Mouse (Mus musculus) small intestine, adult 10 weeks (tissue): ENCODE results near the gene Tcl1b4. TPM values are rescaled to one million over a fixed set of nuclear protein-coding genes. Genes with fewer than 3 reads are reported as not detected.

Experiments
- polyA plus RNA-seq: library from polyadenylated mRNA; stranded (reverse); fragments of 350-450 nt; fragmentation: Illumina TruSeq; extraction: RNeasy Lipid Tissue Mini Kit (QIAGEN cat#74804); gene quantifications from one replicate; pipeline ENCODE4 v1.2.3, GENCODE M21; 2014; ENCODE audit warnings: low replicate concordance

Tcl1b4 gene
- polyA plus RNA-seq, result not detected

DNA sequence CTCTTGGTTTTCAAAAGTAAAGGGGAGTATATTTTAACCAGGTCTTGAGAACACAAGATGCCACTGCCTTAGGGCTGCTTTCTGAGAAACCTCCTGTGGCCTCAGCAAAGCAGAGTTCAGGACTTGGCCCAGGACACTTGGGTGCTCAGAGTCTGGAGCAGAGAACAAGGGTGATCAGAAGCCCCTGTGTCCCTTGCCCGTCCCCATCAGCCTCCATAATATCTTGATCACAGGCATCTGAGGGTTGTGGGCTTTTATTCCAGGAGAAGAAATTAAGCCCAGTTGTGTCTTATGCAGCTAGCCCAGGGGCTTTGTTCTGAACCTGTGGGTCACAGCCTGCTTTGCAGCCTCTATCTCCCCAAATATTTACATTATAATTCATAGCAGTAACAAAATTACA is at the start of gene Tcl1b4:
Tcl1b4 (plus strand) TSS at position 301 of the 400 bp plus-strand sequence.

DNA sequence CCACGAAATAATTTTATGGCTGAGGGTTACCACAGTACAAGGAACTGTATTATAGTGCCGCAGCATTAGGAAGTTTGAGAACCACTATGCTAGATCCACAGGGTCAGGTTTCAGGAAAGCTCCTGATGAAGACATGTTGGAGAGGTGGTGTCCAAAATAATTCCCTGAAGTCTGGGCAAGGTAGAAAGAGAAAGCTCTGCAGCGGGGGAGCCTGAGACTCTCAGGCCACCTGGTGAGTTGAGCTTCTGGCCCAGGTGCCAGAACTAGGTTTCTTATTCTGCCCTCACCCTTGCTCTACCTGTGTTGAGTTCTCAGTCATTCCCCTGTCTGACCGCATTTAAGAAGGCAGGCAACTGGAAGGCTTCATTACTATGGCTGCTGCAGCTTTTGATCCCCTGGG is 42.4 kb upstream of the Tcl1b4 start, which contains the start of gene Tcl1b1:
Tcl1b1 (plus strand) TSS at position 301 of the 400 bp plus-strand sequence.

DNA sequence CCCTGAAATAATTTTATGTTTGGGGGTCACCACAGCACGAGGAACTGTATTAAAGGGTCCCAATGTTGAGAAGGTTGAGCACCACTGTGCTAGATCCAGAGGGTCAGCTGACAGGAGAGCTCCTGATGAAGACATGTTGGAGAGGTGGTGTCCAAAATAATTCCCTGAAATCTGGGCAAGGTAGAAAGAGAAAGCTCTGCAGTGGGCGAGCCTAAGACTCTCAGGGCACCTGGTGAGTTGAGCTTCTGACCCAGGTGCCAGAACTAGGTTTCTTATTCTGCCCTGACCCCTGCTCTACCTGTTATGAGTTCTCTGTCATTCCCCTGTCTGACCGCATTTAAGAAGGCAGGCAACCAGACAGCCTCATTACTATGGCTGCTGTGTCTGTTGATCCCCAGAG is 25.7 kb upstream of the Tcl1b4 start, which contains the start of gene Tcl1b5:
Tcl1b5 (plus strand) TSS at position 301 of the 400 bp plus-strand sequence.

DNA sequence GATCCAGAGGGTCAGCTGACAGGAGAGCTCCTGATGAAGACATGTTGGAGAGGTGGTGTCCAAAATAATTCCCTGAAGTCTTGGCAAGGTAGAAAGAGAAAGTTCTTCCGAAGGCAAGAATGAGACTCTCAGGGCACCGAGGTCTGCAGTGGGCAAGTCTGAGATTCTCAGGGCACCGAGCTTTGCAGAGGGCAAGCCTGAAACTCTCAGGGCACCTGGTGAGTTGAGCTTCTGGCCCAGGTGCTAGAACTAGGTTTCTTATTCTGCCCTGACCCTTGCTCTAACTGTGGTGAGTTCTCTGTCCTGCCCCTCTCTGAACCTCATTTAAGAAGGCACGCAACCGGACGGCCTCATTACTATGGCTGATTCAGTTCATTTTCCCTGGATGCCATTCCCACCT is 11.0 kb upstream of the Tcl1b4 start, which contains the start of gene Tcl1b3:
Tcl1b3 (plus strand) TSS at position 301 of the 400 bp plus-strand sequence.

DNA sequence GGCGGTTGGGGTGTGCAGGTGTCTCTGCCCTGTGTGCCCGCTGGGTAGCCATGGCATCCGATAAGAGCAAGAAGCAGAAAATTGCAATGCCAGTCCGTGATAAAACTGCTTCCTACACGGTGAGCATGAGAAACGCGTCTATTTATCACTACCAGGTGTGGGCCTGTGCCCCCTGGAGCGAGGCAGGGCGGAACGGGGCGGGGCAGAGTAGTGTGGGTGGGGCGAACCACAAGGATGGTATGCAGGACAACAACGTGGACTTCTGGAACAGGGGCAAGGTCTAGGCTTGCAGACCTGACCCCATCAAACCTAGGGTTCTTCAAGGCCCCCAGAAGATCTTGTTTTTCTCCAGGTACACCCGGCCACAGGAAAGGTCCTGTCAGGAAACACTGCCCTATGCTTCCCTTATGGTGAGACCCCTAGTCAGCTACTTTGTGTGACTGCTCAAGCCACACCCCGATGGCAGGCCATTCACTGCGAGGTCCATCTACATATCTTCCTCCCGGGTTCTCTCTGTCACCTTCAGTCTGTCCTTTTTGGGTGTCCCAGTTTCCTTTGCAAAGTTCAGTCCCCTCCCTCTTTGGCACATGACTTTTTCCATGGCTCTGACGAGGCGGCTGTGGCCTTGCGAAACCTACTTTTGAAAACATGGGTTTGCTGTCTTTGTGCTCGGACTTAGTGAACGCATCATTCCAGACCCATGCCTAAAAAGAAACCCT is 21.0 kb downstream of the Tcl1b4 start, which contains the start of gene Tcl1:
Tcl1 (minus strand) TSS at position 193 of the 719 bp plus-strand sequence.

Other genes with a start within 250 kb of the Tcl1b4 start
- gene Syne3, start 192.1 kb upstream of the Tcl1b4 start, polyA plus RNA-seq, result 0.89 TPM
- 20.4 TPM for gene Glrx5, start 169.3 kb upstream of the Tcl1b4 start, polyA plus RNA-seq
- gene Tcl1b2, start 55.9 kb upstream of the Tcl1b4 start, polyA plus RNA-seq, result not detected
- not detected for gene Tcl1b1, start 42.3 kb upstream of the Tcl1b4 start, polyA plus RNA-seq
- not detected for gene Tcl1b5, start 25.6 kb upstream of the Tcl1b4 start, polyA plus RNA-seq
- not detected for gene Tcl1b3, start 10.9 kb upstream of the Tcl1b4 start, polyA plus RNA-seq
- gene Tcl1, start 20.8 kb downstream of the Tcl1b4 start, polyA plus RNA-seq, result not detected
- gene Tunar, start 131.9 kb downstream of the Tcl1b4 start, polyA plus RNA-seq, result not detected